Mouse (Mus musculus): ENCODE results near the gene Ccdc12.

DNA sequence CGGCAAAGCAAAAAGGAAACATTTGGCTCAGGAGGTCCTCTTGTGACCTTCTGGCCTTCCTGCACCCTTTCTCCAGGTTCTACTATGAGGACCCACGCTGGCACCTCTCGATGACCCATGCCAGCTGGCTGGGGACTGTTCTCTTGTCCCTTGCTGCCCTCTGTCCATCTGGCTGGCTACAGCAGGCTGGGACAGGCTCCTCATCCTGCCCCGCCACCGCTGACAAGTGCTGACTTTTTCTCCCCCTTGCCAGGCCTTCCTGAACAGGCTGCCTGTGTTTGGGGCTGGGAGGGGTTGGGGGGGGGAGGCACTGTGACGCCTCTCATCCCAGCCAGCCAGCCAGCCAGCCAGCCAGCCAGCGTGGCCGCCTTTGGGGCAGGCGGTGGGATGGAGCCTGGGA lies 80.1 kb downstream of the Ccdc12 start:
- TF ChIP-seq CTCF (IDR thresholded peaks at IDR 0.05; ENCODE audit: borderline replicate concordance, insufficient read depth, low read length): no peak
- TF ChIP-seq POLR2A (IDR thresholded peaks at IDR 0.05; ENCODE audit: low read depth, low read length): no peak
